Mouse (Mus musculus): ENCODE measurements around the gene Pga5. TPM values are rescaled to one million over a fixed set of nuclear protein-coding genes. Genes with fewer than 3 reads are reported as not detected.
A peak's percentile ranks its signal among the peaks of the same experiment; 100 is the strongest.

The Pga5 gene
- total RNA-seq, 2 experiments from 2014 or later: not detected

DNA sequence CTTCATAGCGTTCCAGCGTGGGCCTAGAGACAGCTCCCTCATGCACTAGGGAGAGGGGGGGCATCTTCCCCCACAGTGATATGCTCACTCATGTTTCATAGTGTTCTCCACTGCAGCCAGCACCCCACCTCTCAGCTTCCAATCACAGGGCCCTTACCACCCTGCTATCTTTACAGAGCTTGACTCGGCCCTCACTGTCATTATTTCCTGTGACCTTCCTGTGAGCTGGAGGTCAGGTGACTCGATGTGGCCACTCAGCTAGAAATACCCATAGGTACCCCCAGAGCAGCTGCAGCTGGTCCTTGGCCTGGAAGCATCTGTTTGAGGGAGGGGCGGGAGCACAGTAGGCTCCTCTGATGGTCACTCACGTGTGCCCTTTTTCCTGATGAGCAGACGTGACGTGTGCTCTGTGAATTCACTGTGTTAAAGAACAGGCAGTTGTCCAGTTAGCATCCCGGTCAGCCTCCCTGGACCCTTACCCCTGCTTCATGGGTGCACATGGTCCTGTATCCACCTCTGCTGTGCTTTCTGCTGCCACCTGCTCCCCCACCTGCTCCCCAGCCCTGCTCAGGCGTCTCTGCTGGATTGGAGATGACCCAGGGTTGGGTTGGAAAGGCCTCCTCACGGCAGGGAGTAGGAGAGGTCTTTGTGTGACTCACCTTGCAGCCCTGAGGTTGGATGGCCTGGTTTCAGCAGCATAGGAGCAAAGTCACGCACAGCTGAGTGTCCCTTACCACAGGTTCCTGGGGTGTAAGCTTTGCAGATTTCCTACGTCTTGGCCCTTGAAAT is 29.4 kb upstream of the Pga5 start:
- intact Hi-C loops (cut with DNase I): loop anchor here (5.0 kb wide), 1 partner anchor 40 kb away; no protein-coding TSS in a partner anchor
- no peak for DNase-seq

DNA sequence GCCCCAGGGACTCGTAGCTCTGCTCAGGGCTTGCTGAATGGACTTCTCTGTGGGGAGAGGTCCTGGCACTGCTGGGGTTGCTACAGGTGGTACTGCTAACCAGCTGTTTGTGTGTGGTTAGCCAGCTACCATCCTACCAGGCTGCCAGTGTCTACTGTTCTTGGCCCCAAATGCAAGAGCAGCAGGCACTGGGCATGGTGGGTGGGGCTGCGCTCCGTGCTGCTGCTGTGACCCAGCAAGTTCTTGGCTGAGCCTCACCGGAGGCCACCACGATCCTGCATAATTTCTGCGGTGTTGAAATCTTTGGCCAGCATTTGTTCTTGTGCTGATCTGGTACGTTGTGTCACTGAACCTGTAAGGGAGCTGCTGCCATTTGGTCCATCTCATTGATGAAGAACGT is 25.6 kb upstream of the Pga5 start:
- DNase-seq: no peak
- intact Hi-C loops (cut with DNase I): no loop called here

DNA sequence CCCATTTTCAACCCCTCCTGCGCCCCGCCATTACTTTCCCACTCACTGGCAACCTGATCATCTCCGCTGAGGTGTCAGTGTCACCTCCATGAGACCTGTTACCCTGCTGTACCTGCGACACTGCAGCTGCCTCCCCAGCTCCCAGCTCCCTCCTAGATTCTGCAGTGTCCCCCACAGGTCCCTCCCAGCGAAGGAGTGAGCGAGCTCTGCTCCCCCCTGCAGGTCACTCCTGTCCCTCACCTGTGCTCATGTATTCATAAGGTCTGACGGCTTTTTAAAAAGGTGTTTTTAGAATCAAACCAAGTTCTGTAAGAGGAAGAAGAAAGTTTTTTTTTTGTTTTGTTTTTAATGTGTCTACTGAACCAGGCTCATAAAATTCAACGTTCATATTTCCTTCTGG is 24.3 kb upstream of the Pga5 start:
- intact Hi-C loops (cut with DNase I): no loop called here
- DNase-seq: no peak

DNA sequence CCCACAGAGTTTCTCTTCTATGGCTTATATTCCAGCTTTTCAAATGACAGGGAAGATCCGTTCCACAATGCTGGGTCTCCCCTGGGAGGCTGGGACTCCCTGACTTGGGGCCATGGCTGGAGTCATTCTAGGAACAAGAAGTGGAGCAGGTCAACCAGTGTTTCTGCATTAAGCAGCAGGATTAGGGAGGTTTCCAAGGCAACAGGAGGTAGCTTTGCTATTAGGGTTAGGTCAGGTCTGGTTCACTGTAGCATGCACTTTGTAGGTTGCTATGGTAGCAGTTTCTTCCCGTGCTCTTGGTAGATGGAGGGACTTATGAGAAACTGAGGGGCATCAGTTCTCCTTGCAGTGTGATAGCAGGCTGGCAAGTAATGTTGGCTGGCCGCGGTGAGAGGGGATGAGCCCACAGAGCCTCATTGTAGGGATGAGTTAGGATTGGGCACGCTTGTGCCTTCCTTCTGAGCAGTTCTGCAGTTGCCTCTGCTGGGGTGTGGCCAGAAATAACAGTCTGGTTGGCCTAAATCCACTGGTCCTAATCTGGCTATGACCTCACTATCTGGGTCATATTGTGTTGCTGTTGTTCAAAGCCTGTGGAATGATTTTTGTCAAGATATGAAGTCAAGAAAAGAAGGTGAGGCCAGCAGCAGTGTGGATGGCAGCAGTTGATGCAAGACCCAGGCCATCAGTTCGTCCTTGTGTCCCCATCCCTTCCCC is 23.3 kb upstream of the Pga5 start:
- DNase-seq: peak; percentile 24 to 43
- intact Hi-C loops (cut with DNase I): no loop called here

DNA sequence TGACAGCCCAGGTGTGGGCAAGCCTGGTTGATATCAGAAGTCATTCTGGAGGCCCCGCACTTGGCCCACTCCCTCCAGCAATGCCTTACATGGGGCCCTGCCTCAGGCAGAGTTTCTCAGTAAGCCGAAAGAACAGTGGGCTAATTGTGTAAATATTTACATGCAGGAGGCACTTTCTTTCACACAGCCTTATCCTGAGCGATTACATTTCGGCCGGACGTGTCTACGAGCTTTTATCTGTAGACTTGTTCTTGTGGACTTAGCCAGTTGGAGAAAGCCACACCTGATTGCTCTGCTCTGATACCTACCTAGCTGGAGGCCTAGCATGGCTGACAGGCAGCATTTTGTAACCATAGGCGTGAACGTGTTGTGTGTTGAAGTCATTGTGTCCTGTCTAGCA is 22.0 kb upstream of the Pga5 start:
- no peak for DNase-seq
- intact Hi-C loops (cut with DNase I): no loop called here

DNA sequence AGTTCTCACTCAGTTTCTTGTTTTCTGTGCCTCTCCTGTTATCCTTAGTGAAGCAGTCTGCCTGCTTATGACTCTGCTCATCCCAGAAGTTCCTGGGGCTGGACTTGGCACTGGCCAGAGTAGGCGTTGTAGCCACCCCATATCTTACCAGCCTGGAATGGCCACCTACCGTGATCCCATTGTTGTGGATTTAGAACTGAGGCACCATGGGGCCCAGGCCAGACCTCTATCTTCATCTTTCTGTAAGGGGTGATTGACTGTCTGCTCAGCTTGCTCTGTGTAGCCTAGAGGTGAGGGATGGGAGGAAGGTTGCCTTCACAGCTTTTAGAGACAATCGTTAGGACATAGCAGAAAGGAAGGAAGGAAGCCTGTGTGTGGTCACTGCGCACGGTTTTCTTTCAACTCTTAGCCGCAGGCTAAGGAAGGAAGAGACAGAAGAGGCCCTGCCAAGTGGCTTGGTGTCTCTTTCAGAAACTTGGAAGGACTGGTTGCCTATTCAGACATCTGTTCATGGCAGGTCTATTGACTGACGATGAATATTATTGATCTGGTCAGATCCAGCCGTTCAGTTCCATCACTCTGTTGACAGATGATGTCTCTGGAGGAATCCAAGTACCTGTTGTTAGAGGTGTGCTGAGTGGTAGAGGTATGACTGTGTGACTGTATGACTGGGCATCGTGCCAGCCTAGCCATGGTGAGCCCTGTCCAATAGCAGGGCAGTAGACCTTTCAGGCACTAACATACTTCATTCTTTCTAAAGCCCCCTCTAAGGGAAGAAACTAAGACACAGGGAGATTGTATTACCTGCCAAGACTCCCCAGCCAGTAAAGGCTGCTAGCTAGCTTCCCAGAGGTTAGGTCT is 20.5 kb upstream of the Pga5 start:
- intact Hi-C loops (cut with DNase I): no loop called here

DNA sequence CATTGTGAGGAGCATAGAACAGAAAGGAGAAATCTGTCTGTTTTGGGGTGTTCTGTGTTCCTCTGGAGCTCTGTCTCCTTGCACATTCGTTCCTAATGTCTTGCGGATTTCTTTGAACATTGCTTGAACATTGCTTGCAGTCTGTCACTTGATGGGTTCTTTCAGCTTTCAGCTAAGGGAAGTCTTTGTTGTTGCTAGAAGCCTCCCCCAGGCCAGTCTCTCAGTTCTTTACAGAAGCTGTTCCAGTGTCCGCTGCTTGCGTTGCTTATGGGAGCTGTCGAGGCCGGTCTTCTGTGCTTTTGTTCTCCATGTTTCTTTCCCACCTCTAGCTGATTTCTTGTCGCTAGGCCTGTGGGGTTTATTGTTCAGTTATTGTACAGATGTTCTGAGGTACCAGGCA is 17.9 kb upstream of the Pga5 start:
- no peak for DNase-seq
- intact Hi-C loops (cut with DNase I): no loop called here

More for the DNA sequence above, 20.5 kb upstream of the Pga5 start:
- no peak for DNase-seq

DNA sequence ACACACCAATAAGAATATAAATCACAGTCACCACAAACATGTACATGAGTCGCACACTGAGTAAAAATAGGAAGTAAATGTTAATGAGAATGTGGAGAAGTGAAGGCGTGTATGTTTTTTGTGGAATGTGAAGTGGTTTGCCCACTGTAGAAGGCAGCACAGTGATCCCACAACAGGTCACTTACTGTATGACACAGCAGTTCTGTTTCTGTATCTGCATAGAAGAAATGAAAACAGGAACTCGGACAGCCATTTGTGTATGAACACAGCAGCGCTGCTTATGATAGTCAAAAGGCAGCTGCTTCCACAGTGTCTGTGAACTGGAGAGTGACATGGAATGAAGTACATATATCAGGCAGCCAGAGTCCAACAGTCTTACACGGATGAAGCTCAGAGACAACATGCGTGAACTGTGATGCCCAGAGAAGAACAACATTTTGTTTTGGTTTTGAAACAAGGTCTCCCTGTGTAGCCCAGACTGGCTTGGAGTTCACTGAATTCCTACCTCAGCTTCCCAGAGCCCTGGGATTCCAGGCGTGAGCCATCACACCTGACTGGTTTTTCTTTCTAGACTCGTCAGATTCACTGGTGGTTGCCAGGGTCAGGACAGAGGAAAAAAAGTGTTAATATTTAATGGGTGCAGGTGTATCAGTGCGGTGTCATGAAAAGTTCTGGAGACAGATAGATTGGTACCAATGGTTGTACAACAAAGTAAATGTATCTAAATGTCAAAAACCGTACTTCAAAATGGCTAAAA is 16.2 kb upstream of the Pga5 start:
- intact Hi-C loops (cut with DNase I): no loop called here
- DNase-seq: no peak

DNA sequence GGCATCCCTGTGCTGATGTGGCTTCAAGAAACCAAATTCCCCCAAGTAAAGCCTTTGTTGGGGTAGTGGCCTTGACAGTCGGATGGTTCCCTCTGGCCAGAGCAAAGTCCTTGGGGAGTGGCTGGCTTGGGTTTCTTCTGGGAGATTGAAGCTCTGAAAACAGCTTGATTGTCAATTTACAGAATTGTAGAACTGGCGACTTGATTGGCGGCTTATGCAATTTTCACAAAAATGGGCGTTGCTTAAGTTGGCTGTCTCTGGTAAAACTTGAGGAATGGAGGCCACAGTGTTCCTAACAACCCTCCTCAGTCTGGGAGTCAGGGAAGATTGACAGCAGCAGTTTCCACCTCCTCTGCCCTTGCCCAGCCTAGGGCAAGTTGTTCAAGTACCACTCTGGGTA is 14.5 kb upstream of the Pga5 start:
- no peak for DNase-seq
- intact Hi-C loops (cut with DNase I): no loop called here

DNA sequence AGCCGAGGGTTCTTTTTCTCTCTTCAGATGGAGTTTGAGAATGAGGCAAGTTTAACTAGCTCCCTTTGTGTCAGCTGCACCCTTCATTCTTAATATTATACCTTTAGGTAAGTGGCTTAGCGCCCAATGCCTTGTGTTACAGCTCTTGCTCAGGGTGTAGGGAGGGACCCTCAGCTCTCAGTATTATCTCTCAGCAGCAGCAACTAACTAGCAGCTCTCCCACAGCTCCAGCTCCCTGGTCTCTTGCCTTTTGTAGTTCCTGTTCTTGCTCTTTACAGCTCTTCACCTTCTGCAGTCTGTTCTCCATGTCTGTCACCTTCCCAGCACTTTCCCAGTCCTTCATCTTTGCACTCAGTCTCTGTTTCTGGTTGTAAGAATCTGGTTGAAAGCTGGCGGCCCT is 13.8 kb upstream of the Pga5 start:
- no peak for DNase-seq
- intact Hi-C loops (cut with DNase I): no loop called here

DNA sequence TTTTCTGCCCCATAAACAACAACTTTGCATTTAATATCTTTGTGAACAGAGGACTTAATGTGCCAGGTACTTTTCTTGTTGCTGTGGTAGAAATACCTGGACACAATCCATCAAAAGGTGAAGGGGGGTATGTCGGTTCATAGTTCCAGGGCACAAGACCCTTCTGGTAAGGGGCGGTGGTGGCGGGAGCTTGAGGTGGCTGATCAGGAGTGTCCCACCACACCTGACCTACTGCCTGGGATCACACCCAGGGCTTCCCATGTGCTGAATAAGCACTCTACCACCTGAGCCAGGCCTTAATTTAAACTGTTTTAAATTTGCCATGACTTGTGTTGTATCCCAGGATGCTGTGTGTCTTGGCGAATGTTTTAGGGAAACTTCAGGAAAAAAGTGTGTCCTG is 13.2 kb upstream of the Pga5 start:
- intact Hi-C loops (cut with DNase I): no loop called here

DNA sequence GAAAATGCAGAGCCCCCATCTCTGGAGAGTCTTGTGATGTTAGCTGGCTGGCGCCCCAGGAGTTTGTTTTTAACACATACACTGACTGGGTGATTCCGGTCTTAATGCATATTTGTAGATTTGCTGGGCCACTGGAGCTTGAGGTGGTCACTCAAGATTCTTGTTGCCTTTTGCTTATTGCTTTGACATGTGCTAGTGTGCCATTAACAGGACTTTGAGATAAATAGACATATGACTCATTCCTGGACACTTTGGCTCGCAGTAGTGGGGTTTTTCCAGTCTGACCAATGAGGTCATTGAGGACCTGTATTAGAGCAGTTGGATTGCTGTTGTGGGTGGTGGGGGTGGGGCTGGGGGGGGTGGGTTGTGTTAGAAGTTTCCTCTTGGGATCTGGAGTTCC is 12.5 kb upstream of the Pga5 start:
- intact Hi-C loops (cut with DNase I): no loop called here
- no peak for DNase-seq

More for the DNA sequence above, 13.2 kb upstream of the Pga5 start:
- no peak for DNase-seq

DNA sequence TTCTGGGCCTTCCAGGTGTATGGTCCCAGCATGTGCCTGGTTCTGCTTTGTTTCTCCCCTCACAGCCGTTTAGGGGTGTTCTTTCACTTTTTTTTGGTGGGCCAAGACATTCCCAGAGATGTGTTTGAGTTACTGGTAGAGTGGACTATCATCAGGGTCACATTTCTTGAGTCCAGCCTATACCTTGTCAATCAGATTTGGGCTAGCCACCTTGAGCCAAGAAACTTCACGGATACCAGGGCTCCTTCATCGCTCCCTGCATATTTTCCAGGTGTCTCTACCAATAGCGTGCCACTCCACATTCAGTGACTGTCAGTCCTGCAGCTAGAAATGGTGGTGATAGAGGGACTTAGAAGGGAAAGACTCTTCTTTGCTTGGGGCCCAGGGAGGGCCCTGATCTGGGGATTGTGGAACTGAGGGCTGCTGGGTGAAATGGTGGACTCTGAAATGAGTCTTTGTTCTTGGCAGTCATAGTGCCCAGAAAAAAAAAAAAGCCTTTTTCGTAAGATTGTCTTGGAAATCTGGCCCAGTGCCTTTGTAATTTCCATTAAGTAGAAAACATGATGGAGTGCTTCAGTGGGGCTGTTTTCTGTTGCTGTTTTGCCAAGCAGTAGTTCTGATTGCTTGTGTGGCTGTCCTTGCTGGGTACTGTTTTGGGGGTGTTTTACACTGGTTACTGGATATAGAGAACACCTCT is 11.7 kb upstream of the Pga5 start:
- no peak for DNase-seq
- intact Hi-C loops (cut with DNase I): no loop called here

DNA sequence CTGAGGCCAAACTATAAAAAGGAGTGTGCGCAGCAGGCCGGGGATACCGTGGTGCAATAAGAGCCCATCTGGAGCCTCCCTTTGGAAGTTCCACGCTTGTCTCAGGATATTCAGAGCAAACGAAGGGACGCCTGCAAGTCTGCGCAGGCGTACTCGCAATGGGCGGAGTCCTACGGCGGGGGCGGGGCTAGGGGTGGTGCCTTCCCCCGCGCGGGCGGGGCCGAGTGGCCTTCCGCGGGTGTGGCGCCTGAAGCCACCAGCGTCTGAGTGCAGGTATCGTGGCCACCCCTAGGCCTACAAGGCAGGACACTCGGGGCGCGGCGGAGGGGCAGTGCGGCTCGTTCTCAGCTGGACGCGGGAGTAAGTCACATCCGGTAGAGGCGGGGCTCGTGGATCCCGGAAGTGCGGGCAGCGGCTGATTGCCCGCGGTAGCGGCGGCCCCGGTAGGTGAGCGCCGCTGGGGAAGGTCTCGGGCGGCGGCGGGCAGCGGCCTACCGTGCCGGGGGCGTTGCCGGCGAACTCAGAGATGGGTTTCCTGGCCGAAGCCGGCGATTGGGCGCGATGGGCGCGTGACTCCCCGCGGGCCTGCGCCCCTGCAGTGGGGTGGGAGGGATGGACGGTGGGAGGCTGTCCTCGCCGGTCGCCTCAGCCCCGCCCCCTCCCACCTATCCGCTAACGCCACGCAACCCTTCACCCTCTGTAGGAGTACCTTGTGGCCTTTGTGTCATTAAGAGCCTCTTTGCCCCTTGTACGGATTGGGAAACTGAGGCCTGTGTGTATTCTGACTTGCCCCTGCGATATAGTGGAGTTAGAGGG is 10.9 kb upstream of the Pga5 start, which contains the start of gene Vps37c:
Vps37c (plus strand) TSS at position 199 of the 816 bp plus-strand sequence.
- intact Hi-C loops (cut with DNase I): no loop called here
- peak; percentile 93 to 96 for DNase-seq

DNA sequence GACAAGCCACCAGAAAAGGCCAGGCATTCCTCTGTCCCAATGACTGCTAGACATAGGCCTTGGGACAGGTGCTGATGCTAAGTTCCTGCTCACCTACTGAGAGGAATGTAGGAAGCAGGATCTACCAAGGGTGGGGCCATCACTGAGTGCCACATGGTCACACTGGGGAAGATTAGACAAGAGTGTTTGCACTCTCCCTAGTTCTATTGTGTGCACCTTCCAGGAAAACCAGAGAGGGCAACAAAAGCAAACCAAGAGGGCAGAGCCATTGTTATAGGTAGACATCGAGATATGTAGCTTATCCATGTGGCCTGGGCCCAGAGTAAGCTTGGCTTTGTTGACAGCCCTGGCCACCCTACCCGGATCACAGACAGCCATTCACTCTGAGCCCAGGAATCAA is 7.9 kb upstream of the Pga5 start:
- intact Hi-C loops (cut with DNase I): no loop called here
- DNase-seq: no peak

DNA sequence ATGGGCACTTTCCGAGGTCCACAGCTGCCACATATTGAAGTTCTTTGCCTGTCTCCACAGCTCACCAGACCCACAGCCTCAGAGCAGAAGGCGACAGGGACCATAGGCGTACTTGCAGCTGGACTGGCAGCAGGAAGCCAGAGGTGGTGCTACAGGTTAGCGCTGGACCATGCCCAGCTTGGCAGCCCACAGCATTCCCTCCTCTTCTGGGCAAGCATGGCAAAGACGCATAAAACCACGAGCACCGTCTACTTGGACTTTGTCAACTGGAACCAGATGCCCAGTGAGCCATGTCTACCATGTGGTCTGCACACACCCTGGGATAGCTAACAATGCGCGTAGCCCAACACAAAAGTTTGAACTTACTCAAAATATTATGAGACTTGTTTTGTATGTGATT is 7.2 kb upstream of the Pga5 start:
- DNase-seq: no peak
- intact Hi-C loops (cut with DNase I): no loop called here

DNA sequence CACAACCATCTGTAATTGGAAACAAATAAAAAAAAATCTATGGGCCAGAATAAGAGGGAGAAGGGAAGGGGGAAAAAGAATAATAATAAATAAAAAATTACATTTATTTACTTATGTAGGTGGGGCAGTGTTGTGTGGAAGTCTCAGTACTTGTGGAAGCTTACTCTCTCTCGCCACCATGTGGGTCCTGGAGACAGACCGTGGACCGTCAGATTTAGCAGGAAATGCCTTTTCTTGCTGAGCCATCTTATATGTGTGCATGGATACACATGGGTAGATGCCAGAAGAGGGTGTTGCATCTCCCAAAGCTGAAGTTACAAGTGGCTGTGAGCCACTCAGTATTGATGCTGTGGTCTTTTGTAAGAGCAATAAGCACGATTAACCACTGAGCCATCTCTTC is 3.7 kb upstream of the Pga5 start:
- intact Hi-C loops (cut with DNase I): no loop called here
- no peak for DNase-seq

DNA sequence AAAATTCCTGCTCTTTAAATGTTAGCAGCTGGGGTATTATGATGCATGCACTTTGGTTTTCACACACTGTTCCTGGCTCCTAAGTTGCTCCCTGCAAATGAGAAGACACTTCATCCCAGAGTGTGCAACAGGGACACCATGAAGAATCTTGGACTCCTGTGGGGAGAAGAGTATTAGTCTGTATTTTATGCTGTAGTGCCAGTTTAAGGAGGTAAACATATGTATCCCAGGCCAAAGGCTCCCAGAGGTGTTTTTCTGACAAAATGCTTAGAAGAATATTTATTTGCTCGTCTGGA is 849 bp upstream of the Pga5 start:
- intact Hi-C loops (cut with DNase I): loop anchor here (1.0 to 5.0 kb wide), 2 partner anchors 31 to 284 kb away; no protein-coding TSS in a partner anchor
- DNase-seq: no peak

DNA sequence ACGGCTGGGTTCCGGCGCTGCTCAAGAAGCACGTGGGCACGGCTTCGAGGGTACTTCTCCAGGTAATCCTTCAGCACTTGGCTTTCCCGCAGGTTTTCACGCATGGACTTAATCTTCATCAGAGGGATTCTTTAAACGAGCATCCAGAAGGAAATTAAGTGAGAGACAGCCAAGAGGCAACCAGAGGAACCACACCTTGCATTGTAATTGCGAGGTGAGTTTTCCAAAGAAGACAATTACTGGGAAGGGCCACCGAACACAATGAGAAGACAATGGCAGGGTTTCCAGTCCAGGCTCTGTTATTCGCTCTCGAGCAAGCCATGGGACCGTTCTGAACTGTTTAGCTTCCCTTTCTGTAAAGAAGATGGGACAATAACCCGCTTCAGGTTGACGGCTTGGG is 1.2 kb downstream of the Pga5 start:
- intact Hi-C loops (cut with DNase I): loop anchor here (5.0 kb wide), 1 partner anchor 286 kb away; no protein-coding TSS in a partner anchor
- DNase-seq: no peak
